Mouse (Mus musculus) CD8-positive naive resting alpha-beta T cell, adult 2 months (primary cell): ENCODE data around the gene Rbms1.
A peak's percentile ranks its signal among the peaks of the same experiment; 100 is the strongest.

Experiments
- DNase-seq, 2 experiments: peaks; one replicate each; pipeline ENCODE4 v3.0.0; 2022; ENCODE audit warnings: low read depth in 2 of 2, low spot score in 2 of 2

Gene Rbms1

DNA sequence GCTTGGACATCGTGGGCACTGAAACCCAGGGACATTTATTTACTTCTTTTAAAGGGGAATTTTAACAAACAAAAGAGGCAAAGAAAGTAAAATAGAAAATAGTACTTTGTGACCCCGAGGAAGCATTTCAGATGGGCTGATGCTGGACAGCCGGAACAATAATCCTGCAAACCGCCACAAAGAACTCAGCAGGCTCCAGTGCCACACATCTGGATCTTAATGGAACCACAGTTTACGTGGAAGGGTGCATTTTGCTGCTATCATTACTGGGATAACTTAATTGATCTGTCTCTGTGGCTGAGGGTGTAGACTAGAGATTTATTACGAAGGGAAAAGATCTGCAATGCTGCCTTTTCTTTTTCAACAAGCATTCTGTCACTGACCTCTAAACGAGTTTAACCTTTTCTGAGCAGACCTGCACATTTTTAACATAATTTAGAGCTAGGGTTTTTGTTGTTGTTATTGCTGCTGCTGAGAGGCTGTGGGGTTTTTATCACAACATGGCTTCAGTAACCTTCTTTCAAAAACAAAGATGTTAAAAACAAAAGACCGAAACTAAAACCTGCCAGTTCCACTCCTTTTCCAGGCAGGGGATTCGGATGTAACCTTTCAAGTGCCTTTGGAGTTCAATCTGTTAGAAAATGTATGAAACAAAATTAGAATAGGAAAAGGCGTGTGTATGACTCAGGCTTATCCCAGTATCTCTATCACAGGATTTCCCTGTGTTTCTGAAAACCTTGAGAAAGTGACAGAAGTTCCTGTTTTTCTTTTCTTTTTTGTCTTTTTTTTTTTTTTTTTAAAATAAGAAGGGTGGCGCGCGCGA is 82.8 kb downstream of the Rbms1 start:
- peak in 1 of 2 experiments; percentile 23 for DNase-seq

GRCm38 (mm10) chr2:60879141-60879818 is 83.7 kb downstream of the Rbms1 start:
- no peak for DNase-seq

GRCm38 (mm10) chr2:60877543-60878386 is 85.2 kb downstream of the Rbms1 start:
- no peak for DNase-seq

DNA sequence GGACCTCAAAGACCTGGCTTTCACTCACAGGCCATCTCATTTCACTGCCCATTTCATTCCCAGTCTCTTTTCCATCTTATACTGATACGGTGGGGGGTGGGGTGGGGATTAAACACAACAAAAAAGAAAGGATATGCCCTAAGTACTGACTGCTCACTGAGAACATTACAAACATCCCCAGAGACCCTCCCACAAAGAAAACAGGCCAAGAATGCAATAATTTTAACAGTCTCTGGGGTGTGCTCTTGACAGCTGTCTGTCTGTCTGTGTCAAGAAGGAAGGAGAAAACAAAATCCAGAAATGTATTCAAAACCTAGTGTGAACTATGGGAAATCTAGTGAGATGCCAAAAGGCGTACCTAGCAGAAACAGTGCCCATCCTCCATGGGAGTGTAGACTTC is 86.1 kb downstream of the Rbms1 start:
- DNase-seq, result no peak

DNA sequence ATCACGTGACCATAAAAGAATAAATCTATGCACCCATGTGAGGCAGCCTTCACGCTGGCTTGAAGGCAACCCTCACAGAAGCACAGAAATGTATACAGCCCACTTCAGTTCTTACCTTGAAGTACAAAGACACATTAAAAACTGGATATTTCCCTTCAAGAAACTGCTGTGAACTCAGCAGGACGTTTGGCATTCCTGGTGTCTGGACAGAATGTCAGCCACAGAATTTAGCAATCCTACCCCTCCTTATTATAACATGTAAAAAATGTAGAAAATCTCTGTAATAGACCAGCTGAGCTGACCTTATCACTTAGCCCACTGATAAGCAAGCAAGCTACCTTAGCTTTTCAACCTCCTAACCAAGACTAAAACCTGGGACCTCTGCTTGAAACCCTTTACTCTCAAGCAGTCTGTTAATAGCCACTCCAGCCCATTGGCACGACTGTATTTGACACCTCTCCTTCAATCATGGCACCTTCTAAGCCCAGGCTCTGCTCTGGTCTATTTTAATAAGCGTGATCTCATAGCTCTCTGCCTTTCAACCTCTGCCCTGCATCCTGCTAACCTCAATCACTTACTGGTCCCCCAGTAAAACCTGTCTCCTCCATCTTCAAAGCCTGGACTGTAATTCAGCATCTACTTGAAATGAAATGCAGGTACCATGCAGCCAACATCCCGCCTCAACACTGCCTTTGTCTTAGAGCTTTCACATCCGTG is 90.7 kb downstream of the Rbms1 start:
- DNase-seq, result no peak

- DNase-seq, result no peak
Measured at GRCm38 (mm10) chr2:60871001-60871400, 92.0 kb downstream of the Rbms1 start.

DNA sequence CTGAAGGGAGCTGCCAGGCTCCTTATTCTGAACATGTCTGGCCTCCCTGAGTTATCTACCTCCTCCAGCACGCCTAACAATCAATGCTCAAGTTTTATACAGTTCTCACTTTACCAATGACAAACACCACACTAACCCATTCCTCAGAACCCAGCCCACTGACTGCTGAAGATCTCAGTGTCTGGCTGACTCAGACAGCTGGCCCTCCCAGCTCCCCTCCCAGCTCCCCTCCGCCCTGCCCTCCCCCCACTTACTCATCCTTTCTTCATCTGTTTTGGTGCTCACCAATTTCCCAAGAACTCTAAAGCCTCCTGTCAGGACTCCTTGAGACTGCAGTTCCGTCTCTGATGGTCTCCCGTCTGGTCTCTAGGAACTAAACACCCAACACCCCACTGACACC is 92.5 kb downstream of the Rbms1 start:
- no peak for DNase-seq

DNA sequence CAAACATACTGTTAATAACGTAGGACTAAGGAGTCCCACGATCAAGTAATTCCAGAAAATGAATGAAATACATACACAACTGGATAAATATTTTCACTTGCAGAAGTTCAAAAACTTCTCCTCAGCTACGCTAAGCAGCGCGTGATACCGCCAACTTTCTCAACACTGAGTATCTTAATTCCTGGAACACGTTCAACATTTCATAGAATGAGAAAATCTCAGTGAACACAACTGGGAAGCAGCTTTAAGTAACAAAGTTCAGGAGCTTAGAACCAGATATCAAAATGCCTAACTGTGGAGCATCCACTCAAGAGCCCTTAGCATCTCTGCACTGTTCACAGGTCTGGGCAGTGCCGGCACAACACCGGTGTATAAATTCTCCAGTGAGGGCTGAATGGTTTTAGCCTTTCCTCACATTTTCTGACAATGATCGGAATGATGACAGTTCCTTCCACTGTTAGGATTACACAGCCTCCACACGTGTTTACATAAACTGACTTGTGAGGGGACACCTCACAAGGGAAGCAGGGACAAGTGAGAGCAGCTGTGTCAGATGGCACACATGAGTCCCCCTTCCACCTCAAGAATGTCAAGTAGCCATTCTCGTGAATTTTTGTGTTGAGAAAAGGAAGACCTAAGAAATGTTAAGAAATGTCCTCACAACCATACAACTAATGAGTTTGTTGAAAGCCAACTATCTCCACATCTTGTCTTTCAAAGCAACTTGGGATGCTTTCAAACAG is 93.8 kb downstream of the Rbms1 start:
- no peak for DNase-seq

- peak in 1 of 2 experiments; percentile 35 for DNase-seq
Measured at GRCm38 (mm10) chr2:60868060-60868662, 94.8 kb downstream of the Rbms1 start.

DNA sequence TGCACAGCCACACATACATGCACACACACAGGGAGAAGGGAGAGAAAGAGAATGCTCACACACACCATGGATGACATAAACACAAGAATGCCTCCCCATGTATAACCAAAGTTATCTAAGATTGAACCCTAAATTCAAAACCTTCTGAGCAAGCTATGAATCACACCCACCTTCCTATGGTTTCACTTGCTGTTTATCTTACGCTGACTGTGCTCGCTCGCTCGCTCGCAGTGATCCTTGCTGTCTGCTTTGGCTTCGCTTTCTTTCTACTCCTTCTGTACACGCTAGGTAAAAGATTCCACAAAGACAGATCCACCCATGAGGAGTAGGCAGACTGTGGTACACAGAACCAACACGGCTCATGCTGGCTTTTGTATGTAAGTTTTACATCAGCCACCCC is 95.7 kb downstream of the Rbms1 start:
- no peak for DNase-seq

DNA sequence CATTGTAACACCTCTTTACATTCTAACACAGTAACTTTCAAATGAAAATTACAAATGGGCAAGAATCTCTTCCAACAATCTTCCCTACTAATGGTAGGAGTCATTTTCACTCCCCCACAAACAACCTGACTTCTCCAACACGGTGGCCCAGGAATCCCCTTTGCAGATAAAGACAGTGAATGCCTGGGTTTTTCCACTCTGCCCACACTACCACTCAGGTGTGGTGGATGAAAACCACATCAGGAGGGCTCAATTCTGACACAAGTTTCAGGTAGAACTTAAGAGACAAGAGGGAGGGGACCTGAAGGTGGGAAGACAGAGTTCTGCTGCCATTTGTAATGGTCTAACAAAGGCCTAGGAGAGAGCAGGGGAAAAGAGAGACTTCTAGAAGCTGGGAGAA is 97.1 kb downstream of the Rbms1 start:
- DNase-seq, result peak in 1 of 2 experiments; percentile 37

GRCm38 (mm10) chr2:60864977-60865376 is 98.0 kb downstream of the Rbms1 start:
- DNase-seq, result no peak

DNA sequence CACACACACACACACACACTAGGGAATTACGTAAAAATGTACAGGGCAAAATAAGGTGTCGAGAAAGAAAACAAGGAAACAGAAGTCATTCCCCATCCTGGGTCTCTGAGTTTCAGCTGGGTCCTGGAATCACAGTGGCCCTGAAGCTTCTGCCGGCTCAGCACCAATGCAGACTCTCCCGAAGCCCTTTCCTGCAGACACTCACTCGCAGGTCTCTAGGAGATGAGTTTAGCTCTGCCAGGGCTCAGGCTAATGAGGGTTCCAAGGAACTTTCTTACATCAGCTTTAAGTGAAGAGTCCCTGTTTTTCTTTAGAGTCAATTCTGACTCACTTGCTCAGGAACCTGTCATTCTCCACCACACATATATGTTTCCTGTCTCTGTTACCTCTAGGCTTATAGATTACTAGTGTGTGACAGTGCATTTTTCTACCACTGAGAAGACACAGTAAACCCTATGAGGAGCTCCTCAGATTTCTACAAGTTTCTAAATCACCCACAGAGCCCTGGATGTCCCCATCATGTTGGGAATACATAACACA is 98.7 kb downstream of the Rbms1 start:
- no peak for DNase-seq

- no peak for DNase-seq
Measured at GRCm38 (mm10) chr2:60863827-60864226, 99.2 kb downstream of the Rbms1 start.

- DNase-seq, result no peak
Measured at GRCm38 (mm10) chr2:60862913-60863711, 99.9 kb downstream of the Rbms1 start.

DNA sequence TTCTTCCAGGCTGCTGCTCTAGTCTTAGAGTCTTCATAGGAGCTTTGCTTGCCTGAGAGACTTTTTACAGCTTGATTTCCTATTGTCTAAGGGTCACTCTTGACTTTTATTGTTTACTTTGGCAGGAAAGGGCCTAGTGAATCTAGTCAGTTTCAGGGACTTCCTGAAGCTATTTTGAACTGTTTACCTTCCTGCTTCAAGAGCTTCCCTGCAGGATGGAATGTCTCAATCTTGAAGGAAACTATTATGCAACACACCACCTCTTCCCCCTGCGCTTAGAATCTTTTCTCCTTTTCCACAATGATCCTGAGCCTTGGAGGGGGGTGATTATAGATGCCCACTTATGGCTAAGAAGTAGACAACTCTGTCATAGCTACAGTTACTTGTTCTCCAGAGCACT is 104.9 kb downstream of the Rbms1 start:
- no peak for DNase-seq

DNA sequence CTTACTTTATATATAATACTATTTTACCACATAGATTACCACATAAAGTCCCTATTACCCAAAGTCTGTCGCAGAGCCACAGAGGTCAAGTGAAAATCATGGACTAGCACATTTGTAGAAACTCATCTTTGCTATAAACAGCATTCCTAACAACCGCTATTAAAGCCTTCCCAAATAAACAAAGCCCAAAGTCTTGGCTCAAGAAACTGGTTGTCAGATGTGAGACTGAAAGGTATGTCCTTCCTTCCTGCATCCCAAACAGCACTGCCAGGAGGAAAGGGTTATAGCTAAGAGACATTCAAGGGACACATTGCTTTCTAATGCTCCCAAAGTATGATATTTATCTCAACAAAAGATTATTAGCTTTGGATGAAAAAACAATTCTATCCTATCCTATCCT is 106.9 kb downstream of the Rbms1 start:
- DNase-seq, result no peak

DNA sequence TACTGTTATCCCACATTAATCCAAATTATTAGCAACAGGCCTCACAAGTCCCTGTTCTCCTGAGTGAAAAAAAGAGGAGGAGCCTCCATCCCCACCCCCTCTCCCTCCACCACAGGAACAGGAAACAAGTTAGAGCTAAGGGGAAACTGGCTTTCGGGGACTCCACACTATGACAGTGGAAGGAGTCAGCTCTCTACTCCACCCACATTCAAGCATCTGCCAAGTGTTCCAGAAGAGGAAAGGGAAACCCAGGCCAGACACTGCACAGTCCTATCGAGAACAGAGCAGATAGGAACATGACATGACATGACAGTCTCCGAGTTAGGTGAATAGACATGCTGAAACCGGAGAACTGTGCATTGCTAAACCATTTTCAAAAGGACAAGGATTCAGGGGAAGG is 108.0 kb downstream of the Rbms1 start:
- DNase-seq, result no peak

DNA sequence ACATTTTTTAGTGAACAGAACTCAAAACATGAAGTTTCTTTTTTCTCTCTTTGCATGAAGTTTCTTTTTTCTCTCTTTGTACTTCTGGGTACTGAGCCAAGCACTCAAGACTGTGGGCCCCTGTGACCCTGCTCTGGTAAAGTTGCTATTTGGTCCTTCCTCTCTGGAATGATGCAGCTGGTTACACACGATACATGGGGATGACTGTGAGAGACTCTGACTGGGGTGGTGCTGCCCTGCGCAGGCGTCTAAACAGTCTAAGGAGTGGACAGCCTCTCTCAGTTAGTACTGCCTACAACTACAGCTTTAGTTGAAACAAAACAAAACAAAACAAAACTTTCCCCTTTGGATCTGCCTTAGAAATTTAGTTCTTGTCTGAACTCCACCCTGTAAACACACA is 111.1 kb downstream of the Rbms1 start:
- no peak for DNase-seq
